Mouse (Mus musculus) heart, postnatal 4 days (tissue): ENCODE data around the gene Trpc2. TPM values are rescaled to one million over a fixed set of nuclear protein-coding genes. Genes with fewer than 3 reads are reported as not detected.

Experiments used
- DNase-seq: peaks from one replicate; pipeline ENCODE4 v3.0.0; 2021
- total RNA-seq, 2 experiments: library from RNA; stranded (reverse); gene quantifications; 2 replicates each; pipeline ENCODE4 v1.2.3; 2021

Gene Trpc2
- total RNA-seq, 2 experiments from 2014 or later: 0.36 to 0.50 TPM

DNA sequence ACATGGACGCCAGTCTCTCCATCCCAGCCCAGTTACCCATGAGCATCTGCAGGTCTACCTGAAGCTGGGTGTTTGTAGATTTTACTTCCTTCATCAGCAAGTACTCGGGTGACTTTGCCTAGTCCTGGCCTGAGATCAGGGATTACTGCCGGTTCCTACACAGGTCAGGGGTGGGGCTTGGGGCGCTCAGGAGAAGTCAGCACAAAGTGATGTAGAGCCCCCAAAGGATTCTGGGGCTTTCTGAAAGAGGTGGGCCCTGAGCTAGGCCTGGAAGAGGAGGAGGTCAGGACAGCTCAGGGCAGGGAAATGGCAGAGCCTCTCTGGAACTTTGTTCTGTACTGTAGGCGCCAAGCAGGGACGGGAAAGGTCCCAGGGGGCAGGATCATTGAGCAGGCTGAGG, 19.8 kb downstream of the Trpc2 start:
- DNase-seq: no peak

DNA sequence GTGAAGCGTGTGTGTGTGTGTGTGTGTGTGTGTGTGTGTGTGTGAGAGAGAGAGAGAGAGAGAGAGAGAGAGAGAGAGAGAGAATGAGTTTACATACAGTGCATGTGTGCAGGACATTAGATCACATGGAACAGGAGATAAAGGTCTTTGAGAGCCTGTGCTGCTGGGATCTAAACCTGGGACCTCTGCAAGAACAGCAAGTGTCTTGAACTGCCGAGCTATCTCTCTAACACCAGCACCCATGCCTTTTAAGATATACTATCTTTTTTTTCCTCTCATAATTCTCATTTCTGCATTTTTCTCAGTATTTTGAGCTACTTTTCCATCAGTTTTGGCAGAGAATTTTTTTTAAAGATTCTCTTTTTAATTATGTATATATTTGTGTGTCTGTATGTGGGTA, 20.6 kb downstream of the Trpc2 start:
- no peak for DNase-seq

DNA sequence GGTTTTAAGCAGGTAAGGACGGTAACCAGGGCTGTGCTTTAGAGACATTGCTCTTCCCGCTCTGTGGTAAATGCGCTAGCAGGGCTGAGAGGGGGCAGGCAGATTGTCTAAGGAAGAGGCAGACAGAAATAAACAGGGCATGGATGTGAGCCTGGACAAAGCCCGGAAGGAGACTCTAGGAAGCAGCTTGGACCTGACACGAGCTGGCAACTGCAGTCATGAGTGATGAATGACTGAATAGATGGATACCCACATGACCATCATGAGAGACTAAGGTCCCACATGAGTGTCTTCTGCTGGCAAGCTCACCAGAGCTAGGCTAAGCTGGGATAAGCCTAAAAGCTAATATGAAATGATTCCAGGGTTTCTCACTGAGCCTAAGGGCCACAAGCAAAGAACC, 21.2 kb downstream of the Trpc2 start:
- DNase-seq: no peak

DNA sequence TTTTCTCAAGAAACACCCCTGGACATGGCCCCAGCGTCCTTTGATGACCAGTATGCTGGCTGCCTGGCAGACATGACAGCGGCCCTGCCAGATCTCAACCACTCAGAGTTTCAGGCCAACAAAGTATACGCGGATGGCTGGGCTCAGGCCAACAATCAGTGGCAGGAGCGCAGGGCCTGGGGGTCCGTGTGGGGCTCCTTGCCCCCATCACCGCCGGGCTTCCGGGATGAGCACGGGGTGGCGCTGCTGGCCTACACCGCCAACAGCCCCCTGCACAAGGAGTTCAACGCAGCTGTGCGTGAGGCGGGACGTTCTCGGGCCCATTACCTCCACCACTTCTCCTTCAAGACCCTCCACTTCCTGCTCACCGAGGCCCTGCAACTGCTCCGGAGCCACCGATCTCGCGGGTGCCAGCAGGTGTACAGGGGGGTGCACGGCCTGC, 23.8 kb downstream of the Trpc2 start:
- DNase-seq: peak; percentile 60

DNA sequence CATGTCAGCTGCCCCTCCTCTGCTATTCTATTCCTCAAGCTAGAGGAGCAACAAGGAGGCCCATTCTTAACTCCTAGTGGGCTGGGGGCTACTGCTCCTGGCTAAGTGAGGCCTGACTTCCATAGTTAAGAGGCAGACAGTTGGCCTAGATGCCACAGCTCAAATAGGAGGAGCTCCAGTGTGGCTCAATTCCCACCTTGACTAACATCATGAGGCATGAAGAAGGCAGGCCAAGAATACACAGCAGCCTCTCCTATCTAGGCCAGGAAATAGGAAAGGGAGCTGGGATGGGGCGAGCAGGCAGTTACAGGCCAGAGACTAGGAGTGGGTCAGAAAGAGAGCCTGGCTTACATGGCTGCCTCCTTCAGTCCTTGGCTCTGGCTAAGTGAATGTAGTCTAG, 25.3 kb downstream of the Trpc2 start:
- DNase-seq: no peak

DNA sequence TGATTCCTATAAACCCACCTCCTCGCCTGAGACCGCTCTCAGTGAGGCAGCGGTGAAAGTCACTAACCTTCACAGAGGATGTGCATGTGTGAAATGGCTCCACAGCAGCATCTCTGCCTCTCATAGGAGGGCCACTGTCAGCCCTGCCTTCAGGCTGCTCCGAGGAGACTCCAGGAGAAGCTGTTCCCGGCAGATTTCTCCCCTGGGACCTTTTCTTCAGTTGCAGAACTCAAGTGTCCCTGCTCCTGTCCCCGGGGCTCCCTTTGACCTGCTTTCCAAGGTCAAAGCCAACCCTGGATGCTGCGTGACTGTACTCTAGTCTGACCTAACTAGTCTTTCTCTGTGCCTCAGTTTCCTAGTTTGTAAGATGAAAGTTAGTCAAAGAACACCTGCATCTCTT, 26.3 kb downstream of the Trpc2 start, which contains the start of gene Art5:
Art5 (minus strand) TSS at position 319 of the 400 bp plus-strand sequence.
- no peak for DNase-seq

DNA sequence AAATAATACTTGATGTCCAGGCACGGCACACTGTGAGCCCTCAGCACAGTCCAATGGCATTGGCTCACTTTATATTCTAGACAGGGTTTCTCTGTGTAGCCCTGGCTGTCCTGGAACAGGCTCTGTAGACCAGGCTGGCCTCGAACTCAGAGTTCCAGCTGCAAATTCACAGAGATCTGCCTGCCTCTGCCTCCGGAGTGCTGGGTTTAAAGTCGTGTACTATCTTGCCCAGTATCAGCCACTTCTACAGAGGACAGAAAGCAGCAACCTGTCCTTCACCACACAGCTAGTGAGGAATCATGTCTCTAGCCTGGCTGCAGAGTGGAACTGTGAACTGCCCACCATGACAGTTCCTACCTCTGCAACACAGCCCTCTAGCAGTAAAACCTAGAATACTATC, 26.8 kb downstream of the Trpc2 start:
- no peak for DNase-seq

DNA sequence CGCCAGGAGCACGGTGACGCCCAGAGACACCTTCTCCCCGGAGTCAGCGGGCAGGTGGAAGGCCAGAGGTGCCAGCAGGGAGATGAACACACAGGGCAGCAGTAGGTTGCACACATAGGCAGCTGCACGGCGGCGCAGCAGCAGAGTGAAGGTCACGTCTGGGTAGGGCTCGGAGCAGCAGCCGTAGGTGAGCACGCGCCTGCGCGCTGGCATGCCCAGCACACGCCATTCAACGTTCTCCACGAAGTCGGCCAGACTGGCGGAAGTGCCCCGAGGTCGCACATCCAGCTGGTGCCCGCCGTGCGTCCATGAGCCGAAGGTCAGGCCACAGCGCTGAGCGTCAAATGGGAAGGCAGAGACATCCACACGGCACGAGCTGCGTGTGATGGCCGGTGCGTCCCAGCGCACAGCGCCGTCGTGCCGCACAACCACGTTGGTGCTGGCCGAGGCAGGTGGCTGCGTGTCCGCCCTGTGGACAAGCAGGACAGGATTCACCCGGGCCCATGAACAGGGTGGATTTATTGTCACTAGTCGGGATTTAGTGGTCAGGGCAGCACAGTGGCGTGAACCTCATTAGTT, 30.3 kb downstream of the Trpc2 start:
- DNase-seq: no peak

DNA sequence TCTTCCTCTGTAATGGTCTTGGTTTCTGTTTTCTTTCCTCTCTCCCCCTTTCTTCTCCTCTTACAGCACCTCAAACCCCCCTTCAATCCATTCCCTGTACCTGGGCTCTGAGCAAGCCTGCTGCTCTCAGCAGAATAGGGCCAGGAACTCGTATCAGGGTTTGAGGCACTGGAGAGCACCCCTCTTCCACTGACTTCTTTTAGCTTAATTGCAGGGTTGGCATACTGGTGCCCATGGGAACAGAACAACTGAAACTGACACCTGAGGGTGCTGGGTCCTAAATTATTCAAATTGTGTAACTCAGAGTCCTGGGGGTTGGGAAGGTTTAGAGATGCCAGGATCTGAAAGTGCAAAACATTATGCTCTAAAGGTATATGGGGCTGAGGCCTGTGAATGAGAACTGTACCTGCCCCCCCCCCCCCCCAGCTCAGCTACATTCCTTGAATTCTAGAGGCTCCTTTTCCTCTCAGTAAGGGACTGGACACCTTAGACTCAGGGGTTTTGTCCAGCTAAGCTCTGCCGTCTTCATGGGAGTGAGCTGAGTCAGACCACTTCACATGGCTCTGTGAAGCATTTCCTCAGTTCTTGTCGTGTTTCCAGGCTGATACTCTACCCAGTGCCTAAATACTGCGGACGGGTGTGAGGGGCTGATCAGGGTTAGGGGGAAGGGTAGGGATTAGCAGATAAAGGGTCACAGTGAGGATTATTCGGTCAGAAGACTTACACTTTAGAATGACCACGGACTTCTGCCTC, 33.8 kb downstream of the Trpc2 start, which contains the start of gene Chrna10:
Chrna10 (minus strand) TSS at position 250 of the 753 bp plus-strand sequence.
- no peak for DNase-seq

DNA sequence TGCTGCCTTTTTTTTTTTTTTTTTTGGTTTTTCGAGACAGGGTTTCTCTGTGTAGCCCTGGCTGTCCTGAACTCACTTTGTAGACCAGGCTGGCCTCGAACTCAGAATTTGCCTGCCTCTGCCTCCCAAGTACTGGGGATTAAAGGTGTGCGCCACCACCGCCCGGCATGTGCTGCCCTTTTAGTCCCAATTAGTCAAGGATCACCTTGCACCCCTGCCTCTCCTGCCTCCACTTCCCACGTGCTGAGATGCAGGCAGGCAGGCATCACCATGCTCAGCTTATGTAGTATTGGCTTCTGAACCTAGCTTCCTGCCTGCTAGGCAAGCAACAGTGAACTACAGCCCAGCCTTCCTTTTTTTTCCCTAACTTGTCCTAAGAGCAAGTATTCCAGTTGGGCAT, 34.5 kb downstream of the Trpc2 start:
- DNase-seq: no peak

DNA sequence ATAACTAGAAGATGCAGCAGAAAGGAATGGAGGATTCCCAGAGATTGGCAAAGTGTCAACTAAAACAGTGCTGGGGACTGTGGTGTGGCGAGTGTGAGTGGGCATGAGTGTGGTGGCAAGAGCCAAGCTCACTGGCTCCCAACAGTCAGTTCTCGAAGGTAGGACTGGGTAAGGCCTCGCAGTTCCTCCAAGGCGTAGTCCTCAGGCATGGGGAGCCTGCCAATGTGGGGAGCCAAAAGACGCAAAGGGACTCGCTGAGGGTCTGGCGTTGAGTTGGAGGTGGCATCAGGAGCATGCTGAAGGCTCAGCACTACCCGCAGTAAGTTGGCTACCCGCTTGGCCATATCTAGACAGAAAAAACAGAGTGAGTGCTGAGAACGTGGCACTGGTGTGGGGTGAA, 37.4 kb downstream of the Trpc2 start:
- DNase-seq: no peak

DNA sequence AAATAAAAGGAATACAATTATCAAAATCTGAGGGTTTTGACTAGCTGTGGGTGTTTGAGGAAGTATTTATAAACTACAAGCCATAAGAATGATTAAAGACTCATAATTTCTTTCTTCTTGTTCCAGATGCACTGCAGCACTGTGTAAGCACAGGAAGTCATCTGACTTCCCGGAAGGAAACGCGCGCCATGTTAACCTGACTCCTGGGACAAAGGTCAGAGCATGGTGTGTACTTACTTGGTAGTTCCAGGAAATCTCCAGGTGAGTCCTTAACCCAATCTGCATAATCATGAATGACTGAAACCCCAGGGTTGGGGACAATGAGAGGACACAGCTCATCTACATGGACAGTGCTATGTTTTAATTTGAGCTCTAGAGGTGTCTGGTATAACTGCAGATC, 49.5 kb downstream of the Trpc2 start:
- no peak for DNase-seq

DNA sequence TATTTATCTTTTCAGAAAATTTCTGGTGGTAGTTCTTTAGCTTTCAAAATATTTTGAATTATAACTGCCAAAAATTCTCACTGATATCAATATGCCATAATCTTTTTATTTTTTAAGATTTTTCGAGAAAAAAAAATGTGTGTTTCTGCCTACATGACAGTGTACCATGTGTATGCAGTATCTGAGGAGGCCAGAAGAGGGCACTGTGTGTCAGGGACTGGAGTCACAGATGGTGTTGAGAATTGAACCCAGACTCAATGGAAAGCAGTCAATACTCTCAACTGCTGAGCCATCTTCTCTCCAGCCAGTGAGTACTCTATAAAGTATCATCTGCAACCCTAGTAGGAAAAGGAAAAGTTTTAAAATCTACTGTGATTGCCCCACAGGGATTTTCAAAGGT, 54.5 kb downstream of the Trpc2 start:
- DNase-seq: peak; percentile 46

DNA sequence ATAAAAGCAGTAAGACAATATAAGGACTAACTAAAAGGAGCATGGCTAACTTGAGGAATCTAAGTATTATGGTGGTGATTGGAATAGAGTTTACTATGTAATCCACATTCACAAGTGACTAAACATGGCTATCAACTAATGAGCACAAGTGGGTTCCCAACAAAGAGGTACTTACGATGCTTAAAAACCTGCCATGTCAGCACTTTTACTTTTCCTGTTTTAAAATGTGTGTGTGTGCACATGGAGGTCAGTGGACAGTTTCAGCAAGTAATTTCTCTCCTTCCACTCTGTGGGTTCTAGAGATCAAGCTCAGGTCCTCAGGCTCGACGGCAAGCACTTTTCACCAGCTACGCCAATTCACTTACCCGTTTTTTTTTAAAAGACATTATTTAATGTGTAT, 55.0 kb downstream of the Trpc2 start:
- no peak for DNase-seq

Other genes with a start within 250 kb of the Trpc2 start
- gene Inppl1, start 244.9 kb upstream of the Trpc2 start, total RNA-seq: 100 to 1,000 TPM; 139 to 141 TPM
- gene Folr2, start 225.9 kb upstream of the Trpc2 start, total RNA-seq: under 1 TPM; 0.33 to 0.38 TPM
- gene Anapc15, start 219.4 kb upstream of the Trpc2 start, total RNA-seq: 10 to 100 TPM; 45.7 to 50.8 TPM
- 1 to 10 TPM; 1.1 to 2.9 TPM for gene Folr1, start 212.3 kb upstream of the Trpc2 start, total RNA-seq
- gene Lamtor1, start 177.2 kb upstream of the Trpc2 start, total RNA-seq: 100 to 1,000 TPM; 104 to 109 TPM
- gene Tomt, start 176.8 kb upstream of the Trpc2 start, total RNA-seq: not detected
- gene Lrrc51, start 149.2 kb upstream of the Trpc2 start, total RNA-seq: 1 to 10 TPM; 1.1 TPM
- gene Numa1, start 149.0 kb upstream of the Trpc2 start, total RNA-seq: 100 to 1,000 TPM in 1 of 2 experiments, 10 to 100 TPM in 1; 98.4 to 108 TPM
- gene Il18bp, start 64.4 kb upstream of the Trpc2 start, total RNA-seq: 1 to 10 TPM; 3.6 to 4.1 TPM
- gene Rnf121, start 17.6 kb upstream of the Trpc2 start, total RNA-seq: 10 to 100 TPM; 23.8 to 25.6 TPM
- gene Xndc1, start 17.6 kb upstream of the Trpc2 start, total RNA-seq: 10 to 100 TPM; 13.2 to 13.3 TPM
- 1 to 10 TPM in 1 of 2 experiments, under 1 TPM in 1; 0.90 to 1.1 TPM for gene Xntrpc, start 17.4 kb upstream of the Trpc2 start, total RNA-seq
- gene Art1, start 18.6 kb downstream of the Trpc2 start, total RNA-seq: 1 to 10 TPM; 8.0 to 8.1 TPM
- 1 to 10 TPM in 1 of 2 experiments, under 1 TPM in 1; 0.45 to 1.1 TPM for gene Art5, start 26.4 kb downstream of the Trpc2 start, total RNA-seq
- gene Chrna10, start 33.7 kb downstream of the Trpc2 start, total RNA-seq: under 1 TPM in 1 of 2 experiments, not detected in 1; 0.10 TPM
- gene Nup98, start 127.1 kb downstream of the Trpc2 start, total RNA-seq: 10 to 100 TPM; 50.3 to 50.7 TPM
- gene Pgap2, start 127.1 kb downstream of the Trpc2 start, total RNA-seq: 10 to 100 TPM; 43.2 to 47.4 TPM
- gene Rhog, start 172.9 kb downstream of the Trpc2 start, total RNA-seq: 10 to 100 TPM; 37.0 to 39.2 TPM
- gene Stim1, start 184.7 kb downstream of the Trpc2 start, total RNA-seq: 10 to 100 TPM; 23.9 to 24.0 TPM